Mouse (Mus musculus): ENCODE data around the gene Ifitm5. TPM values are rescaled to one million over a fixed set of nuclear protein-coding genes. Genes with fewer than 3 reads are reported as not detected.

Gene Ifitm5
- polyA plus RNA-seq (2012; ENCODE audit: insufficient read depth, insufficient read length, low replicate concordance, missing spikeins): not detected in 2 replicates

- Histone ChIP-seq H3K4me1 (ENCODE audit: control insufficient read depth, insufficient read depth, low read length) (no peaks in the 10 kb centered on the region), H3K4me3 (ENCODE audit: insufficient read depth, low read depth, low read length) (no peak within 1 kb of the TSS), H3K27ac (ENCODE audit: insufficient read depth, low read depth, low read length) (no peak within 1 kb of the TSS)
- WGBS: 68% methylated on average over 16 of the region's 16 CpGs
- TF ChIP-seq CTCF (IDR thresholded peaks at IDR 0.05; ENCODE audit: insufficient read depth, low read depth, low read length) (no peak), POLR2A (IDR thresholded peaks at IDR 0.05; ENCODE audit: insufficient read depth, low read depth, low read length) (no peak)
Measured at GRCm38 (mm10) chr7:140949824-140950530, at the start of gene Ifitm5. Gene Ifitm5, minus strand, starts transcription at chr7:140950291.

GRCm38 (mm10) chr7:140998853-140999700 is 49.0 kb upstream of the Ifitm5 start:
- 82% methylated on average over 11 of the region's 11 CpGs for WGBS
- TF ChIP-seq CTCF (IDR thresholded peaks at IDR 0.05; ENCODE audit: insufficient read depth, low read depth, low read length) (no peak), POLR2A (IDR thresholded peaks at IDR 0.05; ENCODE audit: insufficient read depth, low read depth, low read length) (no peak)
- no peak overlapping the region for H3K27ac ChIP-seq (ENCODE audit: insufficient read depth, low read depth, low read length)

GRCm38 (mm10) chr7:140997817-140998216 is 47.7 kb upstream of the Ifitm5 start:
- 79% methylated on average over 1 of the region's 1 CpGs for WGBS
- no peak overlapping the region for H3K4me3 ChIP-seq (ENCODE audit: insufficient read depth, low read depth, low read length)
- H3K4me1 ChIP-seq (ENCODE audit: control insufficient read depth, insufficient read depth, low read length): no peaks in the 10 kb centered on the region
- no peak overlapping the region for H3K27ac ChIP-seq (ENCODE audit: insufficient read depth, low read depth, low read length)
- no peak for TF ChIP-seq POLR2A (IDR thresholded peaks at IDR 0.05; ENCODE audit: insufficient read depth, low read depth, low read length)
- no peak for TF ChIP-seq CTCF (IDR thresholded peaks at IDR 0.05; ENCODE audit: insufficient read depth, low read depth, low read length)

More at GRCm38 (mm10) chr7:140998853-140999700, 49.0 kb upstream of the Ifitm5 start:
- Histone ChIP-seq H3K4me1 (ENCODE audit: control insufficient read depth, insufficient read depth, low read length) (no peaks in the 10 kb centered on the region), H3K4me3 (ENCODE audit: insufficient read depth, low read depth, low read length) (no peak overlapping the region)

GRCm38 (mm10) chr7:140991117-140991689 is 41.1 kb upstream of the Ifitm5 start:
- Histone ChIP-seq H3K4me1 (ENCODE audit: control insufficient read depth, insufficient read depth, low read length) (no peaks in the 10 kb centered on the region), H3K27ac (ENCODE audit: insufficient read depth, low read depth, low read length) (no peak overlapping the region), H3K4me3 (ENCODE audit: insufficient read depth, low read depth, low read length) (no peak overlapping the region)
- TF ChIP-seq POLR2A (IDR thresholded peaks at IDR 0.05; ENCODE audit: insufficient read depth, low read depth, low read length): no peak
- TF ChIP-seq CTCF (IDR thresholded peaks at IDR 0.05; ENCODE audit: insufficient read depth, low read depth, low read length): no peak
- WGBS: 89% methylated on average over 14 of the region's 14 CpGs

GRCm38 (mm10) chr7:140990622-140991021 is 40.5 kb upstream of the Ifitm5 start:
- H3K27ac ChIP-seq (ENCODE audit: insufficient read depth, low read depth, low read length): no peak overlapping the region
- no peak overlapping the region for H3K4me3 ChIP-seq (ENCODE audit: insufficient read depth, low read depth, low read length)
- 85% methylated on average over 5 of the region's 5 CpGs for WGBS
- H3K4me1 ChIP-seq (ENCODE audit: control insufficient read depth, insufficient read depth, low read length): no peaks in the 10 kb centered on the region
- no peak for TF ChIP-seq CTCF (IDR thresholded peaks at IDR 0.05; ENCODE audit: insufficient read depth, low read depth, low read length)
- TF ChIP-seq POLR2A (IDR thresholded peaks at IDR 0.05; ENCODE audit: insufficient read depth, low read depth, low read length): no peak

- TF ChIP-seq CTCF (IDR thresholded peaks at IDR 0.05; ENCODE audit: insufficient read depth, low read depth, low read length) (no peak), POLR2A (IDR thresholded peaks at IDR 0.05; ENCODE audit: insufficient read depth, low read depth, low read length) (no peak)
- no peak overlapping the region for H3K27ac ChIP-seq (ENCODE audit: insufficient read depth, low read depth, low read length)
- no peak overlapping the region for H3K4me3 ChIP-seq (ENCODE audit: insufficient read depth, low read depth, low read length)
- WGBS: 76% methylated on average over 6 of the region's 6 CpGs
- H3K4me1 ChIP-seq (ENCODE audit: control insufficient read depth, insufficient read depth, low read length): no peaks in the 10 kb centered on the region
Measured at GRCm38 (mm10) chr7:140990185-140990584, 40.1 kb upstream of the Ifitm5 start.

- TF ChIP-seq CTCF (IDR thresholded peaks at IDR 0.05; ENCODE audit: insufficient read depth, low read depth, low read length): no peak
- no peak overlapping the region for H3K4me3 ChIP-seq (ENCODE audit: insufficient read depth, low read depth, low read length)
- 83% methylated on average over 4 of the region's 4 CpGs for WGBS
Measured at GRCm38 (mm10) chr7:140989022-140989421, 38.9 kb upstream of the Ifitm5 start.

GRCm38 (mm10) chr7:140987182-140988138 is 37.4 kb upstream of the Ifitm5 start:
- TF ChIP-seq CTCF (IDR thresholded peaks at IDR 0.05; ENCODE audit: insufficient read depth, low read depth, low read length) (no peak), POLR2A (IDR thresholded peaks at IDR 0.05; ENCODE audit: insufficient read depth, low read depth, low read length) (no peak)
- Histone ChIP-seq H3K27ac (ENCODE audit: insufficient read depth, low read depth, low read length) (no peak overlapping the region), H3K4me3 (ENCODE audit: insufficient read depth, low read depth, low read length) (no peak overlapping the region), H3K4me1 (ENCODE audit: control insufficient read depth, insufficient read depth, low read length) (no peaks in the 10 kb centered on the region)
- 86% methylated on average over 17 of the region's 17 CpGs for WGBS

More at GRCm38 (mm10) chr7:140989022-140989421, 38.9 kb upstream of the Ifitm5 start:
- Histone ChIP-seq H3K27ac (ENCODE audit: insufficient read depth, low read depth, low read length) (no peak overlapping the region), H3K4me1 (ENCODE audit: control insufficient read depth, insufficient read depth, low read length) (no peaks in the 10 kb centered on the region)

All from olfactory bulb, adult 2 months (tissue).